Mouse (Mus musculus) heart, embryonic 12.5 days (tissue): ENCODE data around the gene Atf7. TPM values are rescaled to one million over a fixed set of nuclear protein-coding genes. Genes with fewer than 3 reads are reported as not detected.
"Not testable (repeated sequence)": the region's sequence is repeated elsewhere in the genome, so short reads cannot be mapped to it uniquely, and the experiment has no call there.

Experiments used
- ATAC-seq: fragments of 200-750 bp; cut with Nextera tagmentation; 2 replicates; pipeline ENCODE4 v1.8.0; 2017; ENCODE audit warnings: moderate TSS enrichment, moderate library complexity; ENCODE audit not compliant: insufficient number of reproducible peaks, low FRiP score
- H3K27ac ChIP-seq: fragments of 300-500 bp; sonication (generic); 2 replicates; pipeline ENCODE4 v1.5.1; 2016; ENCODE audit warnings: mild to moderate bottlenecking, moderate library complexity; ENCODE audit not compliant: poor library complexity, severe bottlenecking
- H3K27me3 ChIP-seq: fragments of 300-500 bp; sonication (generic); replicated peaks from 2 replicates; pipeline ENCODE4 v1.6.1; 2016; ENCODE audit warnings: mild to moderate bottlenecking, moderate library complexity
- H3K36me3 ChIP-seq: fragments of 300-500 bp; sonication (generic); 2 replicates; pipeline ENCODE4 v1.6.1; 2016; ENCODE audit warnings: mild to moderate bottlenecking, moderate library complexity
- H3K4me1 ChIP-seq: fragments of 300-500 bp; sonication (generic); replicated peaks from 2 replicates; pipeline ENCODE4 v1.6.1; 2016; ENCODE audit warnings: mild to moderate bottlenecking
- H3K4me2 ChIP-seq: fragments of 300-500 bp; sonication (generic); 2 replicates; pipeline ENCODE4 v1.6.1; 2016; ENCODE audit warnings: mild to moderate bottlenecking, moderate library complexity
- H3K4me3 ChIP-seq: fragments of 300-500 bp; sonication (generic); 2 replicates; pipeline ENCODE4 v1.5.1; 2016; ENCODE audit warnings: mild to moderate bottlenecking
- H3K9ac ChIP-seq: fragments of 300-500 bp; sonication (generic); 2 replicates; pipeline ENCODE4 v1.6.1; 2016; ENCODE audit warnings: mild to moderate bottlenecking, moderate library complexity
- H3K9me3 ChIP-seq: fragments of 300-500 bp; sonication (generic); replicated peaks from 2 replicates; pipeline ENCODE4 v1.6.1; 2016; ENCODE audit warnings: mild to moderate bottlenecking, moderate library complexity
- WGBS: fragments of 180-500 bp; shearing (Covaris S2); methylation state at CpG from one replicate; pipeline ENCODE4 v1.1.7; 2016; 5-methylcytosine and 5-hydroxymethylcytosine counted together
- polyA plus RNA-seq: library from polyadenylated mRNA; unstranded; fragments of >200 nt; fragmentation: Nextera tagmentation; extraction: Ambion mirVana; gene quantifications from 2 replicates; pipeline ENCODE4 v1.2.1, GENCODE M21; 2016

Gene Atf7
- polyA plus RNA-seq, 1 experiment from 2014 or later: 31.0 TPM

- no peaks in the 10 kb centered on the region for H3K9me3 ChIP-seq
- no peak overlapping the region for H3K9ac ChIP-seq
- peaks cover 6% of the 10 kb centered on the region; the same call in 1 of the 2 replicates for H3K36me3 ChIP-seq
- 89% methylated on average over 5 of the region's 5 CpGs for WGBS
- no peak for ATAC-seq
- H3K4me2 ChIP-seq: no peak overlapping the region
- H3K4me1 ChIP-seq: peaks cover 12% of the 10 kb centered on the region
- no peak overlapping the region for H3K4me3 ChIP-seq
- H3K27ac ChIP-seq: no peak overlapping the region
- H3K27me3 ChIP-seq: no peaks in the 10 kb centered on the region
Observed at GRCm38 (mm10) chr15:102619486-102619885, 5.8 kb downstream of the Atf7 start.

DNA sequence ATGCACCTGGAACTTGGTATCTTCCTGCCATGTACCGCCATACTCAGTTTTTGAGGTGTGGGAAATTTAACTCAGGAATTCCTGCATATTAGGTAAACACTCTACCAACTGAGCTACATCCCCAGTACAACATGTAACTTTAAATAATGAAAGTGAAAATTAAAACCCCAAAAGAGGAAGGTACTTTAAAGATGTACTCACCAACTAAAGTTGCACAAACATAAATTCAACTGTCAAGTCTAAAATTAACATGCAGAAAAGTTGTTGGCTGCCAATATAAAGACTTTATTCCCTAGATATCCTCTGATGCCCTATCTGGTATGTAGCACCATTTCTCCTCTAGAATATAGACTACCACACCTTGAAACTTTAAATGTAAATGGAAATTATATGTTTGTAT is 7.6 kb downstream of the Atf7 start:
- no peaks in the 10 kb centered on the region for H3K9me3 ChIP-seq
- H3K36me3 ChIP-seq: peaks cover 8% of the 10 kb centered on the region; the same call in 1 of the 2 replicates
- H3K4me1 ChIP-seq: peaks cover 7% of the 10 kb centered on the region
- ATAC-seq: no peak
- H3K9ac ChIP-seq: no peak overlapping the region
- no peaks in the 10 kb centered on the region for H3K27me3 ChIP-seq
- 86% methylated on average over 1 of the region's 1 CpGs for WGBS
- no peak overlapping the region for H3K4me2 ChIP-seq
- H3K27ac ChIP-seq: no peak overlapping the region
- H3K4me3 ChIP-seq: no peak overlapping the region

- H3K27me3 ChIP-seq: no peaks in the 10 kb centered on the region
- no peak overlapping the region for H3K27ac ChIP-seq
- H3K9me3 ChIP-seq: no peaks in the 10 kb centered on the region
- WGBS: 91% methylated on average over 2 of the region's 2 CpGs
- peaks cover 6% of the 10 kb centered on the region for H3K4me1 ChIP-seq
- H3K9ac ChIP-seq: no peak overlapping the region
- peaks cover 8% of the 10 kb centered on the region; the same call in 1 of the 2 replicates for H3K36me3 ChIP-seq
- no peak overlapping the region for H3K4me2 ChIP-seq
- H3K4me3 ChIP-seq: no peak overlapping the region
- no peak for ATAC-seq
Observed at GRCm38 (mm10) chr15:102616174-102616573, 9.1 kb downstream of the Atf7 start.

DNA sequence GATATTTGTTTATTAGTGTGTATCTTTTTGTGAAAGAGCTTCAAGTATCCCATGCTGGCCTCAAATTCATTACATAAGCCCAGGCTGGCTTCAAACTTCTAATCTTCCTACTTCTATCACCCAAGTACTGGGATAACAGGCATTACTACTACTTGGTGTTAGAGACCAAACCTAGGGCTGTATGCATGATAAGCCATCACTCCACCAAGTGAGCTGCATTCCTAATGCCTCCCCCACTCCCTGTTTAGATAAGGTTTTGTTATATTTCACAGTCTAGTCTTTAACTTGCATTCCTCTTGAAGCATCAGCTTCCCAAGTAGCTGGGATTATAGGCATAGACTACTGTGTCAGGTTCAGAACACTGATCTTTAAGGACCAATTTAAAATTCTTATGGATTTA is 11.0 kb downstream of the Atf7 start:
- Histone ChIP-seq H3K27me3 (no peaks in the 10 kb centered on the region), H3K4me2 (no peak overlapping the region), H3K4me1 (peaks cover 6% of the 10 kb centered on the region), H3K9ac (no peak overlapping the region), H3K4me3 (no peak overlapping the region), H3K27ac (no peak overlapping the region), H3K36me3 (0 out of 2 replicates have a peak, but pooled peaks cover 2% of the 10 kb centered on the region), H3K9me3 (no peaks in the 10 kb centered on the region)
- no peak for ATAC-seq

DNA sequence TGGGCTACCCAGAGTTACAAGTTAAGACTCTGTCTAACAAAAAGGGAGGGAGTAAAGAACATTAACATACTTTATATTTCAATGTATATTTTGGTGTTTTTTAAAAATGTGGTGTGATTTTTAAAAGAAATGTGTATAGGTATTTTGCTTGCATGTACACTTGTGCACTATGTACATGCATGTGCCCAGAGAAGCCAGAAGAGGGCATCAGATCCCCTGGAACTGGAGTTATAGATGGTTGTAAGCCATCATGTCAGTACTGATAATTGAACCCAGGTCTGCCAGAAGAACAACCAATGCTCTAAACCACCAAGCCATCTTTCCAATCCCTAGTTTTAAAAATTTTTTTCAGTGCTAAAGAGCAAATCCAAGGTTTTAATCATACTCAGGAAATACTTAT is 12.3 kb downstream of the Atf7 start:
- Histone ChIP-seq H3K27me3 (no peaks in the 10 kb centered on the region), H3K27ac (no peak overlapping the region), H3K4me1 (peaks cover 9% of the 10 kb centered on the region), H3K9ac (no peak overlapping the region), H3K36me3 (0 out of 2 replicates have a peak, but pooled peaks cover 2% of the 10 kb centered on the region), H3K9me3 (no peaks in the 10 kb centered on the region), H3K4me2 (no peak overlapping the region), H3K4me3 (no peak overlapping the region)
- ATAC-seq: no peak

GRCm38 (mm10) chr15:102608586-102608985 is 16.7 kb downstream of the Atf7 start:
- not testable (repeated sequence) for H3K4me2 ChIP-seq, H3K4me3 ChIP-seq, H3K9me3 ChIP-seq, H3K36me3 ChIP-seq, ATAC-seq, H3K9ac ChIP-seq, H3K27ac ChIP-seq, H3K4me1 ChIP-seq, H3K27me3 ChIP-seq
- WGBS: 71% methylated on average over 1 of the region's 1 CpGs

- Histone ChIP-seq H3K9ac (0 out of 2 replicates have a peak overlapping the region, but pooled peaks have one; percentile 28), H3K4me2 (no peak overlapping the region; the same call in 1 of the 2 replicates), H3K9me3 (no peaks in the 10 kb centered on the region), H3K4me1 (peaks cover 5% of the 10 kb centered on the region), H3K27ac (no peak overlapping the region), H3K27me3 (no peaks in the 10 kb centered on the region), H3K4me3 (no peak overlapping the region), H3K36me3 (peaks cover 7% of the 10 kb centered on the region)
- WGBS: 68% methylated on average over 8 of the region's 8 CpGs
- ATAC-seq: no peak
Observed at GRCm38 (mm10) chr15:102593996-102594656, 31.1 kb downstream of the Atf7 start.

GRCm38 (mm10) chr15:102592674-102593073 is 32.6 kb downstream of the Atf7 start:
- H3K9me3 ChIP-seq: no peaks in the 10 kb centered on the region
- H3K4me1 ChIP-seq: peaks cover 5% of the 10 kb centered on the region
- 44% methylated on average over 1 of the region's 1 CpGs for whole genome bisulfite sequencing
- ATAC-seq: no peak
- no peak overlapping the region for H3K9ac ChIP-seq
- no peak overlapping the region for H3K4me3 ChIP-seq
- H3K27ac ChIP-seq: no peak overlapping the region
- peaks cover 7% of the 10 kb centered on the region for H3K36me3 ChIP-seq
- H3K27me3 ChIP-seq: no peaks in the 10 kb centered on the region
- H3K4me2 ChIP-seq: no peak overlapping the region

DNA sequence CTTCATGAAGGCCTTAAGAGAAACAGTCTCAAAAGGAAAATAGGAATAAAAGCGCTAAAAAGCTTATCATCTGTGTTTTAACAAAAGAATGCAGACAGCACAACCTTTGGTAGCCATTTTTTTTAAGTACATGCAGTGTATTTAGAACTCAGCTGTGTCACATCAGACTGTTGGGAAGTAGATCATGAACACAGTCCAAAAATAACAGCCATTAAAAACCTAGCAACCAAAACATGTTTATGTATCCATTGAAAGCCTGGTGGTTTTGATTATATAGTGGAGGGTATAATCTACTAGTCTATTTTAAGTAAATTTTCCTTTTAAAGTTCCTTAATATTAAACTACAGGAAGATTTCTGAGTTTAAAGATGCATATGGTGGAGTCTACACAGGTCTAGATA is 34.7 kb downstream of the Atf7 start:
- H3K27ac ChIP-seq: no peak overlapping the region
- 66% methylated on average over 1 of the region's 1 CpGs for WGBS
- H3K36me3 ChIP-seq: peaks cover 7% of the 10 kb centered on the region

GRCm38 (mm10) chr15:102589826-102590225 is 35.4 kb downstream of the Atf7 start:
- Histone ChIP-seq H3K4me3 (no peak overlapping the region), H3K4me1 (peaks cover 5% of the 10 kb centered on the region), H3K9me3 (no peaks in the 10 kb centered on the region), H3K27me3 (no peaks in the 10 kb centered on the region), H3K27ac (no peak overlapping the region), H3K4me2 (no peak overlapping the region), H3K9ac (no peak overlapping the region), H3K36me3 (peaks cover 7% of the 10 kb centered on the region)
- WGBS: 94% methylated on average over 8 of the region's 8 CpGs
- no peak for ATAC-seq

More for the DNA sequence above, 34.7 kb downstream of the Atf7 start:
- no peak for ATAC-seq
- no peak overlapping the region for H3K4me3 ChIP-seq
- no peak overlapping the region for H3K4me2 ChIP-seq
- no peaks in the 10 kb centered on the region for H3K27me3 ChIP-seq
- H3K9me3 ChIP-seq: no peaks in the 10 kb centered on the region
- H3K4me1 ChIP-seq: peaks cover 5% of the 10 kb centered on the region
- H3K9ac ChIP-seq: no peak overlapping the region

DNA sequence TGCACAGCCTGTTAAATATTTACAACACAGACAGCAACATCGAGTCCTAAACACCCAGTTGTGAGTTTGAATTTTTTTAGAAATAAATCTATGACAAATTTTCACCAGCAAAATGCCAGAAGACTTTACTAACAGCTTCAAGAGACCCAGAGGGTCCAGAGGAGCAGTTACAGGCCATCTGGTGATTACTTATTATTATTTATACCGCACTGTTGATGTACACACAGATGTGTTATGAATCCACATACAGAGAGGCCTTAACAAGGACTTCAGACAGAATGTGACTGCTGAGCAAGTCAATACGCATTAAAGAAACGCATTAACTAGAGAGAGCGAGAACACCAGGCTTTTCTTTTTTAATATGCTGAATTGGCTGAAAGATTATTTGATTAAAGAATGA is 39.8 kb downstream of the Atf7 start:
- H3K9ac ChIP-seq: no peak overlapping the region
- no peak for ATAC-seq
- WGBS: 93% methylated on average over 5 of the region's 5 CpGs

More for the DNA sequence above, 39.8 kb downstream of the Atf7 start:
- no peak overlapping the region for H3K4me3 ChIP-seq
- no peaks in the 10 kb centered on the region for H3K27me3 ChIP-seq
- H3K9me3 ChIP-seq: no peaks in the 10 kb centered on the region
- no peak overlapping the region for H3K27ac ChIP-seq
- H3K4me2 ChIP-seq: no peak overlapping the region
- H3K36me3 ChIP-seq: peaks cover 7% of the 10 kb centered on the region
- H3K4me1 ChIP-seq: no peaks in the 10 kb centered on the region
